Mouse (Mus musculus) hindbrain, embryonic 15.5 days (tissue): ENCODE results near the gene Mras. TPM values are rescaled to one million over a fixed set of nuclear protein-coding genes. Genes with fewer than 3 reads are reported as not detected.

Experiments
- ATAC-seq: fragments of 200-750 bp; cut with Nextera tagmentation; 2 replicates; pipeline ENCODE4 v1.8.0; 2017; ENCODE audit warnings: low read depth, moderate number of reproducible peaks, moderate TSS enrichment; ENCODE audit not compliant: low FRiP score
- H3K27ac ChIP-seq: fragments of 300-500 bp; sonication (generic); replicated peaks from 2 replicates; pipeline ENCODE4 v1.5.1; 2015; ENCODE audit warnings: mild to moderate bottlenecking, inconsistent platforms
- H3K27me3 ChIP-seq: fragments of 300-500 bp; sonication (generic); 2 replicates; pipeline ENCODE4 v1.6.1; 2015; ENCODE audit warnings: control low read depth, inconsistent platforms
- H3K36me3 ChIP-seq: fragments of 300-500 bp; sonication (generic); 2 replicates; pipeline ENCODE4 v1.6.1; 2015; ENCODE audit warnings: control low read depth, inconsistent platforms
- H3K4me1 ChIP-seq: fragments of 300-500 bp; sonication (generic); replicated peaks from 2 replicates; pipeline ENCODE4 v1.6.1; 2015; ENCODE audit warnings: control low read depth, inconsistent platforms
- H3K4me2 ChIP-seq: fragments of 300-500 bp; sonication (generic); 2 replicates; pipeline ENCODE4 v1.6.1; 2015; ENCODE audit warnings: moderate library complexity, mild to moderate bottlenecking, inconsistent platforms
- H3K4me3 ChIP-seq: fragments of 300-500 bp; sonication (generic); 2 replicates; pipeline ENCODE4 v1.5.1; 2015; ENCODE audit warnings: mild to moderate bottlenecking, inconsistent platforms
- H3K9ac ChIP-seq: fragments of 300-500 bp; sonication (generic); 2 replicates; pipeline ENCODE4 v1.6.1; 2015; ENCODE audit warnings: inconsistent platforms
- H3K9me3 ChIP-seq: fragments of 300-500 bp; sonication (generic); 2 replicates; pipeline ENCODE4 v1.6.1; 2016; ENCODE audit warnings: control low read depth, inconsistent platforms
- whole genome bisulfite sequencing: fragments of 180-500 bp; shearing (Covaris S2); methylation state at CpG from one replicate; pipeline ENCODE4 v1.1.7; 2015; 5-methylcytosine and 5-hydroxymethylcytosine counted together
- polyA plus RNA-seq: library from polyadenylated mRNA; unstranded; fragments of >200 nt; fragmentation: Nextera tagmentation; extraction: Ambion mirVana; gene quantifications from 2 replicates; pipeline ENCODE4 v1.2.1, GENCODE M21; 2015

The Mras gene
- polyA plus RNA-seq, 1 experiment from 2014 or later, result 53.8 TPM

DNA sequence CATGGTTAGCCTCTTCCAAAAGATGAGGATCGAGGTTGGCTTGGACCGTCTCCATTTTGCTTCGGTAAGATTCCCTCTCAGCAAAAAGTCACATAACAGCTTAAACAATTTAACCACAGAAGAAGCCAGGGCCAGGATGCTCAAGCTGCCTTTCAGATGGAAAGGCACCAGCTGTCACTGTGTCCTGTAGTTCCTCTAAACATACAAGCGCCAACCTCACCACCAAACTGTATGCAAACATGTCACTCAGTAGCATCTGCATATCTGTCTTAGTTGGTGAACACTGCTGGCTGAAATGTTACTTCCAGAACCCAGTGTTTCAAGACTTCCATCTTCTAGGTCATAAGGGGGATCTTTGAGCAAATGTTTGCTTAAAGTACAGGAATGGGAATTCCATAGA lies 22.5 kb upstream of the Mras start:
- no peak overlapping the region for H3K4me3 ChIP-seq
- WGBS, result 88% methylated on average over 4 of the region's 4 CpGs
- no peak overlapping the region for H3K4me2 ChIP-seq
- ATAC-seq, result no peak
- no peaks in the 10 kb centered on the region for H3K9me3 ChIP-seq
- H3K4me1 ChIP-seq, result no peaks in the 10 kb centered on the region
- no peak overlapping the region for H3K27ac ChIP-seq
- H3K27me3 ChIP-seq, result no peaks in the 10 kb centered on the region
- no peak overlapping the region for H3K9ac ChIP-seq
- no peaks in the 10 kb centered on the region for H3K36me3 ChIP-seq

DNA sequence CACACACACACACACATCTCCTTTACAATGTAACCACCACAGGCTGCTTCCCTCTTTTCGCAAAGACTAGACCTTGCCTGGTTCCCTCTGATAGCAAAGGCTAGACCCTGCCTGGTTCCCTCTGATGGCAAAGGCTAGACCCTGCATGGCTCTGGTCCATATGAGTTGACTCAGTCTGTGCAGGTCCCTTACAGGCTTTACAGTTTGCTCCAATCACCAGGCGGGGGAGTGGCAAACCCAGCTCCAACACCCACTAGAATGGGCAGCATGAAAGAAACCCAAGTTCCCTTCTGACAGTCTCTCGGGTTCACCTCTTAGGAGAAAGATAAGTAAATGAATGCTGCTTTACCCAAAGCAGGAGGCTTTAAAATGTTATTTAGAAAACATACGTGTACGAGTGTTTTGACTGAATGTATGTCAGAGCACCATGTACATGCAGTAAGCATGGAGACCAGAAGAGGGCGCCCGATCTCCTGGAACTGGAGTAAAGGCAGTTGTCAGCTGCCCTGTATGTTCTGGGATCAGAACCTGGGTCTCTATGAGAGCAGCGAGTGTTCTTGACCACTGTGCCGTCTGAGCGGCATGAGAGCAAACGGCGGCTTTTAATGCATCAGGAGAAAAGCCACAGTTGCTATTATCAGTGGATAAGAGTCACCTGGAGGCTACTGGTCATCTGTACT lies 21.5 kb upstream of the Mras start:
- Histone ChIP-seq H3K36me3 (no peaks in the 10 kb centered on the region), H3K9ac (no peak overlapping the region), H3K4me1 (no peaks in the 10 kb centered on the region), H3K27ac (no peak overlapping the region), H3K4me2 (no peak overlapping the region), H3K27me3 (no peaks in the 10 kb centered on the region), H3K9me3 (no peaks in the 10 kb centered on the region), H3K4me3 (no peak overlapping the region)
- no peak for ATAC-seq
- WGBS, result 42% methylated on average over 12 of the region's 12 CpGs

DNA sequence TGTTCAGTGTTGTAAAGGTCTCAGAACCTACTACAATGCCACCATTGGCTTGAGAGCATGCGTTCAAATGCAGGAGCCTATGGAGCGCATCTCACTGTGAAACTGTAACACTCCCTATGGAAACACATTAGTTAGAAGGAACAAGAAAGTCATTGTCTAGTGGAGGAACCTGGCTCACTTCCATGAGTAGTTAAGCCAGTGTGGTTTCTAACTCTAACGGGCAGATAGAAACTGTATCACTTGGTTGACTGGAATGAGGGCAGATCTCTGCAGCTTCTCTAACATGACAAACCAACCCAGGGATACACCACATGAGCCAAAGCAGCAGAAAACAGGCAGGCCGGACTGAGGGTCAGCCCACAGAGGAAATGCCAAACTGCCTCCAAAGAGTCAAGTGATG lies 17.0 kb upstream of the Mras start:
- no peak overlapping the region for H3K4me2 ChIP-seq
- no peaks in the 10 kb centered on the region for H3K9me3 ChIP-seq
- H3K4me3 ChIP-seq, result no peak overlapping the region
- H3K4me1 ChIP-seq, result no peaks in the 10 kb centered on the region
- ATAC-seq, result no peak
- peaks cover 4% of the 10 kb centered on the region; the same call in 1 of the 2 replicates for H3K27me3 ChIP-seq
- 78% methylated on average over 4 of the region's 4 CpGs for WGBS
- no peak overlapping the region for H3K9ac ChIP-seq
- H3K36me3 ChIP-seq, result no peaks in the 10 kb centered on the region
- H3K27ac ChIP-seq, result no peak overlapping the region

DNA sequence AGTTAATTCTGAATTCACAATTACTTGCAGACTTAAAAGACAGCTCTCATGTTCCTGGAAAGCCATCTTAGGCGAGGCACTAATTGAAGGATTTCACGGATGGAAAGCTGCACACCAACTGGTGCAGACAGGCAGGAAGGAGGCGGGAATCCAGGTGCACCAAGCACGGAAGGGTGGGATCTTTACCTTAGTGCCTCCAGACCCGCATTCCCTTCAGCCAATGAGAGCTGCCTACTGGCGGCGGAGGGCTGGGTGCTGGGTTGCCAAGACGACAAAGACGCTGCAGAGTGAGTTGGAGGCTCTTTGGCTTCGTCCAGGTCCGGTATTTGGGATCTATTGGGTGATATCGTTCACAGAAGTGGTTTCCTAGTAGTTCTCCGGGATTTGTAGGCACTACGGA lies 14.0 kb upstream of the Mras start, which contains the start of gene Nme9:
TSS of gene Nme9 (plus strand) at position 315 of the 400 bp plus-strand sequence.
- Histone ChIP-seq H3K9me3 (no peaks in the 10 kb centered on the region), H3K36me3 (no peaks in the 10 kb centered on the region), H3K27ac (no peak within 1 kb of the TSS), H3K4me1 (no peaks in the 10 kb centered on the region), H3K9ac (no peak within 1 kb of the TSS), H3K4me3 (peak within 1 kb of the TSS; percentile 3; the same call in 1 of the 2 replicates), H3K27me3 (peaks cover 4% of the 10 kb centered on the region; the same call in 1 of the 2 replicates), H3K4me2 (peak within 1 kb of the TSS; percentile 26)
- ATAC-seq, result peak; percentile 71; the same call in 1 of the 2 replicates
- WGBS, result 10% methylated on average over 14 of the region's 14 CpGs

DNA sequence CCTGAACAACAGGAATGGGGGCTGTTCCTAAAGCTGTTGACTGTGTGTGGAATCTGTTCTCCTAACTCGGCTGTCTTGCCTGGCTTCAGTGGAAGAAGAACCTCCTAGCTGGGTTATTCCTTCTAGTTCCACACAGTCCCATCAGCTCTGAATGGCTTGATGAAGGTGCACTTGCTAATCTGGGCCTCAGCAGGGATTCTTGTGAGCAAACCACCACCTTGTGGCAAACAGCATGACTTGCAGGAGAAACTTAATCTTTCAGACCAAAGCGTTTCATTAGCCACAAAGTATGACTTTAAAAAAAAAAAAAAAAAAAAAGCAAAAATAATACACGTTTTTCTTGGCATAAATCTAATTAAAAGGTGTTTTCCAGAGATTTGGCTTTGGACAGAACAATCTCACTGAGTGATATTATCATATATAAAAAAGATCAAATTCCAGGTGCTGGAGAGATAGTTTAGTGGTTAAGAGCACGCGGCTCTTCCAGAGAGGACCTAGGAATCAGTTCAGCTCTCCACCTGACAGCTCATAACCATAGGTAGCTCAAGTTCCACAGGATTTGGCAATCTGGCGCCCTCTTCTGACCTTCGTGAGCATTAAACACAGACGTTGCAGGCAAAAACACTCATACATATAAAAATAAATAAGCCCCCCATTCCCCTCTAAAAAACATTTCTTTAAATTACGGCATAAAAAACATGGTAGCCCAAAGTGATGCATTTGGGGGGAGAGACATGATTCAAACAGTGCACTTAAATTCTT lies 12.9 kb upstream of the Mras start:
- Histone ChIP-seq H3K4me2 (no peak overlapping the region), H3K9ac (no peak overlapping the region), H3K4me3 (no peak overlapping the region), H3K9me3 (no peaks in the 10 kb centered on the region), H3K27ac (no peak overlapping the region), H3K27me3 (peaks cover 4% of the 10 kb centered on the region; the same call in 1 of the 2 replicates), H3K4me1 (no peaks in the 10 kb centered on the region), H3K36me3 (no peaks in the 10 kb centered on the region)
- WGBS, result 46% methylated on average over 9 of the region's 9 CpGs
- ATAC-seq, result peak; percentile 8; the same call in 1 of the 2 replicates

DNA sequence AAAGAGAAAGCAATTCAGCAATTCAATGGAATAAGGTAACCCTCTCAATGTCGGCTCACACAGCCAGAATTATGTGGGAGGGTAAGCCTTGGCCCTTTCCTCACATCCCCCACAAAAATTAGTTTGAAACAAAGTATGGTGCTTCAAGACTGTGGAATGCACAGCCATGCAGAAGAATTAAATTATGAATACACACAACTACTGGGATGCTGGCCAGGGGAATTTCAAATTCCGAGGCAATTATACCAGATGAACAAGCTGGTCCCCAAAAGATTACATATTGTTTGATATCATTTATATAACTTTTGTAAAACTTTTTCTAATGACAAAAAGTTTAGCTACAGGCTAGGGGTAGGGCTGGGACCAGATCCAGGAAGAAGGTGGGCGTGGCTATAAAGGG lies 10.1 kb upstream of the Mras start:
- ATAC-seq, result no peak
- 0 out of 2 replicates have a peak, but pooled peaks cover 6% of the 10 kb centered on the region for H3K4me1 ChIP-seq
- H3K4me2 ChIP-seq, result no peak overlapping the region
- no peak overlapping the region for H3K27ac ChIP-seq
- peaks cover 4% of the 10 kb centered on the region; the same call in 1 of the 2 replicates for H3K27me3 ChIP-seq
- no peaks in the 10 kb centered on the region for H3K9me3 ChIP-seq
- no peak overlapping the region for H3K4me3 ChIP-seq
- no peak overlapping the region for H3K9ac ChIP-seq
- no peaks in the 10 kb centered on the region for H3K36me3 ChIP-seq
- WGBS, result 73% methylated on average over 3 of the region's 3 CpGs

DNA sequence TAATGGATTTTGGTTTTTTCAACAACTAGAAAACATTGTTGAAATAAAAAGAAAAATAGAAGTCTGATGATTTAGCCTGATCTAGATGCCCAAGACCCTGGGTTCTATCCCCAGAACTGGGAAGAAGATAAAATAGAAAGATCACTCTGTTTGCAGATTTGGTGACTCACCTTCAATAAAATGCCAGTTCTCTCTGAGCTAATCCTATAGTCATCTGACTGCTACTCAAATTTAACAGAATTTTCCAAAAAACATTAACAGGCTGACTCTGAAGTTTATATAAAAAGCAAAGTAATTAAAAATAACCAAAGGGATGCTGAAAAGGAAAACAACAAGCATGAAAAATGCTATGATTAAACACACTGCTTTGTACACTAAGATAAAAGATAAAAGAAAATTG lies 9.1 kb upstream of the Mras start:
- no peak for ATAC-seq
- no peaks in the 10 kb centered on the region for H3K27me3 ChIP-seq
- no peak overlapping the region for H3K4me2 ChIP-seq
- H3K9me3 ChIP-seq, result no peaks in the 10 kb centered on the region
- no peak overlapping the region for H3K27ac ChIP-seq
- H3K4me1 ChIP-seq, result 0 out of 2 replicates have a peak, but pooled peaks cover 6% of the 10 kb centered on the region
- H3K4me3 ChIP-seq, result no peak overlapping the region
- H3K9ac ChIP-seq, result no peak overlapping the region
- H3K36me3 ChIP-seq, result no peaks in the 10 kb centered on the region

DNA sequence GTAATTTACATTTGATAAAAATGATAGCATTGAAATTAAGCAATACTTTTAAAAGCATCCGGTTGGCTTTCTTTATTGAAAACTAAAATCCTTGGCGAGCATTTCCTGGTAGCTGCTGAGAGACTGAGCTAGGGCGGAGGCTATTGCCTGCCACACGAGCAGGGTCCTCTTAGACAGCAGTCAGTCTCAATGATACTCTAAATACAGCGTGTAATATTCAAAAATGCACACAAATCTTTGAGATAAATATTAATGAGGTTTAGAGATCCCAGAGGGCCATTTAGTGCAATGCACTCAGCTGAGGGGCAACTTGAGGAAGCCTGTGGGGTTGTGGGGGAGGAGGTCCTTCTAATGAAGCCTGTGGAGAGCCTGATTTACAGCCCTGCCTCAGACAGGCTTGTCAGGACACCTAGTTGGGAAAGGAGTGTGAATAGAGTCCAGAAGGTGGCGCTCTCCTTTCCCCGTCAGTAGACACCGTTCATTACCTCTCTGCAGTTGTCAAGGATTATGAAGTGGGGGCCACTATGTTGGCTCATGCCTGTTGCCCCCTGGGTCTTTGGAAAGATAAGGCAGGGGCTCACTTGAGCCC lies 7.5 kb upstream of the Mras start:
- WGBS, result 33% methylated on average over 8 of the region's 8 CpGs
- H3K4me3 ChIP-seq, result no peak overlapping the region

DNA sequence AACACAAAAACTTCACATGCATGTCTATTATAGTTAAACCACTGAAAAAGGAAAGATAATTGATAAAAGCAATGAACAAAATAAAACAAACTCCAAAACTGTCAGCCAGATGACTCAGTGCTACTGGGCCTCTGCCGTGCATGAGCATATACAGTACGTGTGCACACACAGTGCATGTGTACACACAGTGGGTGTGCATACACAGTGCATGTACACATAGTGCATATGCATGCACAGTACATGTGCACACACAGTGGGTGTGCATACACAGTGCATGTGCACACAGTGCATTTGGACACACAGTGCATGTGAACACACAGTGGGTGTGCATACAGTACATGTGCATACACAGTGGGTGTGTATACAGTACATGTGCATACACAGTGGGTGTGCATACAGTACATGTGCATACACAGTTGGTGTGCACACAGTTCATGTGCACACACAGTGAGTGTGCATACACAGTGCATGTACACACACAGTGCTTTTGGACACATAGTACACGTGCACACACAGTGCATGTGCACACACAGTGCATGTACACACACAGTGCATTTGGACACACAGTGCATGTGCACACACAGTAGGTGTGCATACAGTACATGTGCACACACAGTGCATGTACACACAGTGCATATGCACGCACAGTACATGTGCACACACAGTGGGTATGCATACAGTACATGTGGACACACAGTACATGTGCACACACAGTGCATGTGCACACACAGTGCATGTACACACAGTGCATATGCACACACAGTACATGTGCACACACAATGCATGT lies 4.7 kb upstream of the Mras start:
- Histone ChIP-seq H3K27ac (no peak overlapping the region), H3K4me2 (no peak overlapping the region), H3K27me3 (no peaks in the 10 kb centered on the region; the same call in 1 of the 2 replicates), H3K4me1 (peaks cover 14% of the 10 kb centered on the region), H3K9ac (no peak overlapping the region), H3K36me3 (no peaks in the 10 kb centered on the region), H3K9me3 (no peaks in the 10 kb centered on the region), H3K4me3 (no peak overlapping the region)
- 92% methylated on average over 4 of the region's 4 CpGs for WGBS
- peak; percentile 43; the same call in 1 of the 2 replicates for ATAC-seq

More for the DNA sequence above, 7.5 kb upstream of the Mras start:
- no peak overlapping the region for H3K27ac ChIP-seq
- H3K4me2 ChIP-seq, result no peak overlapping the region
- H3K4me1 ChIP-seq, result 0 out of 2 replicates have a peak, but pooled peaks cover 6% of the 10 kb centered on the region
- ATAC-seq, result no peak
- H3K9ac ChIP-seq, result no peak overlapping the region
- no peaks in the 10 kb centered on the region for H3K27me3 ChIP-seq
- no peaks in the 10 kb centered on the region for H3K9me3 ChIP-seq
- no peaks in the 10 kb centered on the region for H3K36me3 ChIP-seq

DNA sequence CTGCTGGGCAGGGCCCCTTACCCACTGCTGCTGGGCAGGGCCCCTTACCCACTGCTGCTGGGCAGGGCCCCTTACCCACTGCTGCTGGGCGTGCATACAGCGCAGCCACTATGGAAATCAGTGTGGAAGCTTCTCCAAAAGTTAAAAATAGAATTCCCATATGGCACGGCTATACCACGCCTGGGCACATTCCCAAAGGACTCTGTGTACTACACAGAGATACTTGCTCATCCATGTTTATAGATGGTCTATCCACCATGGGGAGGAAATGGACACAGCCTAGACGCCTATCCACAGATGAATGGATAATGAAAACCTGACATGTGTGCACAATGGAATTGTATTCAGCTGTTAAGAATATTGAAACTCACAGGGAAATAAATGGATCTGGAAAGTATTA lies 3.8 kb upstream of the Mras start:
- Histone ChIP-seq H3K4me2 (no peak overlapping the region), H3K9ac (no peak overlapping the region), H3K9me3 (no peaks in the 10 kb centered on the region), H3K4me3 (no peak overlapping the region), H3K36me3 (no peaks in the 10 kb centered on the region), H3K4me1 (peaks cover 14% of the 10 kb centered on the region), H3K27ac (no peak overlapping the region), H3K27me3 (no peaks in the 10 kb centered on the region; the same call in 1 of the 2 replicates)
- no peak for ATAC-seq
- WGBS, result 63% methylated on average over 5 of the region's 5 CpGs

DNA sequence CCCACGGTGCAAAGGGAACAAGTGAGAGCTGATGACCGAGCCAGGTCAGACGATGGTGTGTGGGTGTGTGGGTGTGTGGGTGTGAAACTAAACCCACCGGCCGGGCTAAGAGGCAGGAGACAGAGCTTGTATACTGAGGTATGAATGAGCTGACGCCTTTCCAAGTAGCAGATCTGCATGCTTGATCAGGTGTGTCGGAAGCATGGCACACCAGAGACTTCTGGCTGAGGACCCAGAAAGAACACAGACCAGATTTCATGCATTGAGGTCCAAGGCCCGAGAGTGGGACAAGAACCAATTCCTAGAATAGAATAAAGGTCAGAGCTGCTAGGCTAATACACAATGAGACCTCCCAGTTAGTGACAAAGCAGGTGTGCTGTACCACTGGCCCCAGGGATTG lies 1.9 kb upstream of the Mras start:
- Histone ChIP-seq H3K4me2 (no peak overlapping the region), H3K9me3 (no peaks in the 10 kb centered on the region), H3K36me3 (no peaks in the 10 kb centered on the region), H3K4me1 (peaks cover 18% of the 10 kb centered on the region), H3K27me3 (no peaks in the 10 kb centered on the region; the same call in 1 of the 2 replicates), H3K27ac (no peak overlapping the region), H3K4me3 (no peak overlapping the region), H3K9ac (no peak overlapping the region)
- WGBS, result 76% methylated on average over 8 of the region's 8 CpGs
- no peak for ATAC-seq
